Mouse (Mus musculus): ENCODE data around the gene Gbp2. TPM values are rescaled to one million over a fixed set of nuclear protein-coding genes. Genes with fewer than 3 reads are reported as not detected.
A peak's percentile ranks its signal among the peaks of the same experiment; 100 is the strongest.

The Gbp2 gene
- polyA plus RNA-seq, 1 experiment from 2014 or later, result 2.0 TPM

GRCm38 (mm10) chr3:142674607-142675006 is 54.2 kb downstream of the Gbp2 start:
- no peak overlapping the region for H3K27ac ChIP-seq
- H3K9me3 ChIP-seq (replicated peaks; ENCODE audit: low read length), result no peaks in the 10 kb centered on the region
- peak; percentile 33 for DNase-seq (ENCODE audit: low spot score)
- H3K4me1 ChIP-seq (replicated peaks; ENCODE audit: insufficient read depth, low read length), result no peaks in the 10 kb centered on the region
- 88% methylated on average over 1 of the region's 1 CpGs for WGBS
- H3K4me2 ChIP-seq (ENCODE audit: low read length), result no peak overlapping the region
- no peak for ATAC-seq (replicated peaks; ENCODE audit: low FRiP score, low read depth)
- no peaks in the 10 kb centered on the region for H3K36me3 ChIP-seq (ENCODE audit: insufficient read depth, low read length)
- no peak overlapping the region for H3K4me3 ChIP-seq (replicated peaks; ENCODE audit: low read depth, low read length)
- TF ChIP-seq CTCF (IDR thresholded peaks at IDR 0.05; ENCODE audit: low read depth), result peak; percentile 70
- H3K27me3 ChIP-seq (ENCODE audit: insufficient read depth, low read length), result no peaks in the 10 kb centered on the region
- no peak overlapping the region for H3K9ac ChIP-seq (ENCODE audit: low read depth, low read length)

Small RNA genes lying within 50 kb of the gene (microRNA-seq; reads per million reads assigned to microRNA genes)
- not detected for gene Mir6381

Other genes with a start within 250 kb of the Gbp2 start
- gene Pdlim5, start 224.9 kb upstream of the Gbp2 start, polyA plus RNA-seq (2015; fragmentation: Nextera tagmentation; extraction: Ambion mirVana), result 32.5 and 35.3 TPM in 2 replicates
- 0.11 and 0.16 TPM in 2 replicates for gene Gbp5, start 126.6 kb upstream of the Gbp2 start, polyA plus RNA-seq (2015; fragmentation: Nextera tagmentation; extraction: Ambion mirVana)
- gene Gbp7, start 90.3 kb upstream of the Gbp2 start, polyA plus RNA-seq (2015; fragmentation: Nextera tagmentation; extraction: Ambion mirVana), result 6.0 and 7.1 TPM in 2 replicates
- gene Gbp3, start 60.6 kb upstream of the Gbp2 start, polyA plus RNA-seq (2015; fragmentation: Nextera tagmentation; extraction: Ambion mirVana), result 6.7 and 11.3 TPM in 2 replicates
- 0.04 TPM in 1 of 2 replicates, not detected in the other for gene Gbp2b, start 25.8 kb upstream of the Gbp2 start, polyA plus RNA-seq (2015; fragmentation: Nextera tagmentation; extraction: Ambion mirVana)
- gene Kyat3, start 80.4 kb downstream of the Gbp2 start, polyA plus RNA-seq (2015; fragmentation: Nextera tagmentation; extraction: Ambion mirVana), result 24.6 and 29.0 TPM in 2 replicates
- 79.0 and 84.9 TPM in 2 replicates for gene Gtf2b, start 144.4 kb downstream of the Gbp2 start, polyA plus RNA-seq (2015; fragmentation: Nextera tagmentation; extraction: Ambion mirVana)